Mouse (Mus musculus) liver, postnatal 0 days (tissue): ENCODE measurements around the gene Pbdc1. TPM values are rescaled to one million over a fixed set of nuclear protein-coding genes. Genes with fewer than 3 reads are reported as not detected.
A peak's percentile ranks its signal among the peaks of the same experiment; 100 is the strongest.

Source experiments
- ATAC-seq: fragments of 200-750 bp; cut with Nextera tagmentation; 2 replicates; pipeline ENCODE4 v1.8.0; 2017; ENCODE audit warnings: mild to moderate bottlenecking, moderate library complexity
- DNase-seq: peaks from one replicate; pipeline ENCODE4 v3.0.0-alpha.2; 2016
- H3K27ac ChIP-seq: fragments of 300-500 bp; sonication (generic); 2 replicates; pipeline ENCODE4 v1.5.1; 2014; ENCODE audit warnings: antibody characterized with exemption, moderate library complexity, mild to moderate bottlenecking, low read depth
- H3K27me3 ChIP-seq: fragments of 300-500 bp; sonication (generic); 2 replicates; pipeline ENCODE4 v1.6.1; 2014; ENCODE audit warnings: low read length, control low read depth, mixed read lengths; ENCODE audit not compliant: insufficient read depth
- H3K36me3 ChIP-seq: fragments of 300-500 bp; sonication (generic); replicated peaks from 2 replicates; pipeline ENCODE4 v1.6.1; 2014; ENCODE audit warnings: mild to moderate bottlenecking, control low read depth, low read length, moderate library complexity, mixed read lengths; ENCODE audit not compliant: insufficient read depth
- H3K4me1 ChIP-seq: fragments of 300-500 bp; sonication (generic); 2 replicates; pipeline ENCODE4 v1.6.1; 2014; ENCODE audit warnings: antibody characterized with exemption, mild to moderate bottlenecking, control low read depth; ENCODE audit not compliant: insufficient read depth
- H3K4me2 ChIP-seq: fragments of 300-500 bp; sonication (generic); 2 replicates; pipeline ENCODE4 v1.6.1; 2014; ENCODE audit warnings: low read depth, mild to moderate bottlenecking, low read length, moderate library complexity, mixed read lengths
- H3K4me3 ChIP-seq: fragments of 300-500 bp; sonication (generic); 2 replicates; pipeline ENCODE4 v1.5.1; 2014; ENCODE audit warnings: low read depth, low read length
- H3K9ac ChIP-seq: fragments of 300-500 bp; sonication (generic); replicated peaks from 2 replicates; pipeline ENCODE4 v1.6.1; 2014; ENCODE audit warnings: mild to moderate bottlenecking, moderate library complexity
- H3K9me3 ChIP-seq: fragments of 300-500 bp; sonication (generic); 2 replicates; pipeline ENCODE4 v1.6.1; 2016; ENCODE audit warnings: mild to moderate bottlenecking, control low read depth, low read length, mixed read lengths
- CTCF ChIP-seq: sonication (generic); IDR thresholded peaks from 2 replicates; pipeline ENCODE4 v1.5.1; 2016; ENCODE audit warnings: antibody characterized with exemption, low read depth
- EP300 ChIP-seq: IDR thresholded peaks from 2 replicates; pipeline ENCODE4 v1.6.1; 2016; ENCODE audit warnings: antibody characterized with exemption, low read depth, mild to moderate bottlenecking
- WGBS: fragments of 180-500 bp; shearing (Covaris S2); extraction: QIAGEN DNeasy Blood & Tissue Kit; methylation state at CpG from one replicate; pipeline ENCODE4 v1.1.7; 2014; ENCODE audit not compliant: insufficient replicate concordance; 5-methylcytosine and 5-hydroxymethylcytosine counted together
- polyA plus RNA-seq: library from polyadenylated mRNA; unstranded; fragments of >200 nt; fragmentation: Nextera tagmentation; extraction: Ambion mirVana; gene quantifications from 2 replicates; pipeline ENCODE4 v1.2.1, GENCODE M21; 2015

Gene Pbdc1
- 25.5 and 27.8 TPM in 2 replicates for polyA plus RNA-seq

GRCm38 (mm10) chrX:105079615-105080092, at the start of gene Pbdc1:
Pbdc1 (plus strand) TSS chrX:105079756.
- Histone ChIP-seq H3K9me3 (no peaks in the 10 kb centered on the region), H3K4me3 (peak within 1 kb of the TSS; percentile 62), H3K27ac (peak within 1 kb of the TSS; percentile 71), H3K4me2 (peak within 1 kb of the TSS; percentile 82), H3K36me3 (peaks cover 3% of the 10 kb centered on the region), H3K9ac (peak within 1 kb of the TSS; percentile 58), H3K27me3 (no peaks in the 10 kb centered on the region), H3K4me1 (no peaks in the 10 kb centered on the region)
- ATAC-seq: peak; percentile 100
- peak; percentile 91 for DNase-seq
- WGBS: 3% methylated on average over 35 of the region's 35 CpGs
- TF ChIP-seq CTCF: 0 out of 2 replicates have a peak, but pooled peaks have one; percentile 3
- peak; percentile 57; the same call in 1 of the 2 replicates for TF ChIP-seq EP300

- H3K36me3 ChIP-seq: 0 out of 2 replicates have a peak, but pooled peaks cover under 1% of the 10 kb centered on the region
- TF ChIP-seq EP300 (no peak), CTCF (peak; percentile 36)
Observed at GRCm38 (mm10) chrX:105037666-105038065, 41.9 kb upstream of the Pbdc1 start.

GRCm38 (mm10) chrX:105064294-105064693, 15.3 kb upstream of the Pbdc1 start:
- 67% methylated on average over 10 of the region's 10 CpGs for WGBS
- peaks cover 19% of the 10 kb centered on the region for H3K36me3 ChIP-seq
- no peak overlapping the region for H3K4me3 ChIP-seq

More at GRCm38 (mm10) chrX:105037666-105038065, 41.9 kb upstream of the Pbdc1 start:
- no peak overlapping the region for H3K4me3 ChIP-seq
- ATAC-seq (no peak), DNase-seq (no peak)
- no peaks in the 10 kb centered on the region for H3K27me3 ChIP-seq
- no peak overlapping the region for H3K27ac ChIP-seq
- H3K4me1 ChIP-seq: no peaks in the 10 kb centered on the region
- WGBS: 66% methylated on average over 3 of the region's 3 CpGs
- H3K9ac ChIP-seq: no peak overlapping the region
- H3K9me3 ChIP-seq: no peaks in the 10 kb centered on the region
- H3K4me2 ChIP-seq: no peak overlapping the region

GRCm38 (mm10) chrX:105064801-105065200, 14.8 kb upstream of the Pbdc1 start:
- H3K4me1 ChIP-seq: peaks cover 4% of the 10 kb centered on the region; the same call in 1 of the 2 replicates
- no peak for TF ChIP-seq CTCF
- no peak for TF ChIP-seq EP300
- WGBS: 43% methylated on average over 4 of the region's 4 CpGs
- H3K36me3 ChIP-seq: peaks cover 17% of the 10 kb centered on the region
- no peak overlapping the region for H3K4me3 ChIP-seq
- H3K4me2 ChIP-seq: no peak overlapping the region
- DNase-seq (no peak), ATAC-seq (peak; percentile 68; the same call in 1 of the 2 replicates)
- H3K9me3 ChIP-seq: no peaks in the 10 kb centered on the region
- no peak overlapping the region for H3K9ac ChIP-seq
- H3K27me3 ChIP-seq: no peaks in the 10 kb centered on the region
- H3K27ac ChIP-seq: peak overlapping the region; percentile 44; the same call in 1 of the 2 replicates

More at GRCm38 (mm10) chrX:105064294-105064693, 15.3 kb upstream of the Pbdc1 start:
- 0 out of 2 replicates have a peak overlapping the region, but pooled peaks have one; percentile 44 for H3K27ac ChIP-seq
- TF ChIP-seq CTCF (no peak), EP300 (no peak)
- ATAC-seq (peak; percentile 51), DNase-seq (no peak)
- no peaks in the 10 kb centered on the region for H3K27me3 ChIP-seq
- no peak overlapping the region for H3K9ac ChIP-seq
- no peak overlapping the region for H3K4me2 ChIP-seq
- H3K4me1 ChIP-seq: peaks cover 4% of the 10 kb centered on the region; the same call in 1 of the 2 replicates
- H3K9me3 ChIP-seq: no peaks in the 10 kb centered on the region

- Histone ChIP-seq H3K27ac (peak overlapping the region; percentile 66), H3K9me3 (no peaks in the 10 kb centered on the region), H3K4me3 (peak overlapping the region; percentile 79), H3K27me3 (no peaks in the 10 kb centered on the region), H3K4me1 (peaks cover 4% of the 10 kb centered on the region; the same call in 1 of the 2 replicates), H3K9ac (peak overlapping the region; percentile 65), H3K36me3 (peaks cover 17% of the 10 kb centered on the region), H3K4me2 (peak overlapping the region; percentile 74)
- peak; percentile 95 for ATAC-seq
- TF ChIP-seq EP300 (peak; percentile 62; the same call in 1 of the 2 replicates), CTCF (peak; percentile 66)
- WGBS: 1% methylated on average over 32 of the region's 32 CpGs
- DNase-seq: peak; percentile 72
Observed at GRCm38 (mm10) chrX:105069671-105070503, 9.7 kb upstream of the Pbdc1 start.

GRCm38 (mm10) chrX:105079151-105079550, 405 bp upstream of the Pbdc1 start:
- H3K4me2 ChIP-seq: peak overlapping the region; percentile 82
- no peaks in the 10 kb centered on the region for H3K27me3 ChIP-seq
- no peak for TF ChIP-seq EP300
- no peak for TF ChIP-seq CTCF
- H3K4me3 ChIP-seq: peak overlapping the region; percentile 62
- peak; percentile 29 for ATAC-seq
- no peak overlapping the region for H3K27ac ChIP-seq
- H3K9ac ChIP-seq: 0 out of 2 replicates have a peak overlapping the region, but pooled peaks have one; percentile 3
- no peaks in the 10 kb centered on the region for H3K4me1 ChIP-seq
- H3K36me3 ChIP-seq: peaks cover 3% of the 10 kb centered on the region
- 7% methylated on average over 12 of the region's 12 CpGs for WGBS
- H3K9me3 ChIP-seq: no peaks in the 10 kb centered on the region
- DNase-seq: no peak
